Mouse (Mus musculus): ENCODE data around the gene Gys1.
"Not testable (repeated sequence)": the region's sequence is repeated elsewhere in the genome, so short reads cannot be mapped to it uniquely, and the experiment has no call there.

Gene Gys1

GRCm38 (mm10) chr7:45434203-45435015 lies at the start of gene Gys1:
TSS of gene Gys1 (plus strand) at chr7:45434844.
- DNase-seq: peak; percentile 100

- DNase-seq: no peak
These were observed 48.6 kb upstream of the Gys1 start for GRCm38 (mm10) chr7:45386077-45386476.

- DNase-seq: peak; percentile 81
These were observed 39.5 kb upstream of the Gys1 start for GRCm38 (mm10) chr7:45395129-45395541.

- peak; percentile 100 for DNase-seq
These were observed 38.9 kb upstream of the Gys1 start, which contains the start of gene Snrnp70 for GRCm38 (mm10) chr7:45395578-45396336. TSS of gene Snrnp70 (minus strand) at chr7:45395742.

- not testable (repeated sequence) for DNase-seq
These were observed 38.3 kb upstream of the Gys1 start for GRCm38 (mm10) chr7:45396337-45396775.

- no peak for DNase-seq
These were observed 37.9 kb upstream of the Gys1 start for GRCm38 (mm10) chr7:45396787-45397186.

GRCm38 (mm10) chr7:45401521-45402085 lies 33.0 kb upstream of the Gys1 start:
- no peak for DNase-seq

GRCm38 (mm10) chr7:45403532-45404261 lies 30.9 kb upstream of the Gys1 start:
- DNase-seq: peak; percentile 82

GRCm38 (mm10) chr7:45405091-45406075 lies 29.3 kb upstream of the Gys1 start, which contains the start of gene Kcna7:
TSS of gene Kcna7 (plus strand) at chr7:45405653.
- DNase-seq: peak; percentile 83

GRCm38 (mm10) chr7:45406157-45407156 lies 28.2 kb upstream of the Gys1 start:
- DNase-seq: peak; percentile 31

GRCm38 (mm10) chr7:45407836-45408235 lies 26.8 kb upstream of the Gys1 start:
- DNase-seq: no peak

GRCm38 (mm10) chr7:45408351-45408750 lies 26.3 kb upstream of the Gys1 start:
- DNase-seq: no peak

GRCm38 (mm10) chr7:45408949-45409348 lies 25.7 kb upstream of the Gys1 start:
- no peak for DNase-seq

GRCm38 (mm10) chr7:45409497-45410163 lies 25.0 kb upstream of the Gys1 start:
- DNase-seq: no peak

- no peak for DNase-seq
These were observed 22.2 kb upstream of the Gys1 start for GRCm38 (mm10) chr7:45412421-45412820.

- peak; percentile 49 for DNase-seq
These were observed 21.4 kb upstream of the Gys1 start, which contains the start of gene Ntf5 for GRCm38 (mm10) chr7:45413113-45413863. TSS of gene Ntf5 (plus strand) at chr7:45413695.

- peak; percentile 62 for DNase-seq
These were observed 20.5 kb upstream of the Gys1 start for GRCm38 (mm10) chr7:45413864-45414739.
